Mouse (Mus musculus) megakaryocyte-erythroid progenitor cell, adult 5-6 weeks (primary cell): ENCODE measurements around the gene Gm5134. TPM values are rescaled to one million over a fixed set of nuclear protein-coding genes. Genes with fewer than 3 reads are reported as not detected.

Experiments
- ATAC-seq: replicated peaks from 2 replicates; pipeline ENCODE4 v1.8.0; 2016; ENCODE audit warnings: mild to moderate bottlenecking, inconsistent platforms; ENCODE audit not compliant: severe bottlenecking, poor library complexity, low FRiP score, low TSS enrichment
- total RNA-seq, 2 experiments: library from RNA; stranded (forward) in 1 of 2; stranded (reverse) in 1 of 2; fragments of 200-1000, 215-1000 nt in 1 of 2; fragments of >200 nt in 1 of 2; fragmentation: Nextera tagmentation in 1 of 2; gene quantifications; 2 replicates each; pipeline ENCODE4 v1.2.3; 2014 to 2017

Gm5134 gene
- total RNA-seq (2014; fragmentation: Nextera tagmentation) (0.12 and 1.4 TPM in 2 replicates), total RNA-seq (2017) (0.38 TPM in 1 of 2 replicates, not detected in the other)

DNA sequence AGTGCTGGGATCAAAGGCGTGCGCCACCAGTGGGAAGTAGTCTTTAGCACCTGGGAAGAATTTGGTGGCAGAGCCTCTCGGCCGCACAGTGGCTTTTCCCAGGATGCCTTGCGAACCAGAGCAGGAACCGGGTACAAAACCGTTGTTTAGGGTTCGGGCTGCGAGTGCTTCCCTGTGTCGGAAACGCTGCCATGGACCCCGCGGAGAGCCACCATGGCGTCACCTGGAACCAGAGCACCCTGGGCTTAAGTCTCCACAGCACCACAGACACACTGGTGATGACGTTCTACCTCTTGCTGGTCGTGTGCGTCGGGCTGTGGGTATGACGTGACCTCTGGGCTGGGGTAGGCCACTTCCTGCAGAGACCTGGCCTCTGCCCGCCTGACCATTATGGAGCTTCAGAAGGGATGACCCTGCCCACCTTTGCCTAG lies at the start of gene Gm5134:
Gene Gm5134, plus strand, starts transcription at position 134 of the 431 bp plus-strand sequence.
- peak; percentile 28; the same call in 1 of the 2 replicates for ATAC-seq

DNA sequence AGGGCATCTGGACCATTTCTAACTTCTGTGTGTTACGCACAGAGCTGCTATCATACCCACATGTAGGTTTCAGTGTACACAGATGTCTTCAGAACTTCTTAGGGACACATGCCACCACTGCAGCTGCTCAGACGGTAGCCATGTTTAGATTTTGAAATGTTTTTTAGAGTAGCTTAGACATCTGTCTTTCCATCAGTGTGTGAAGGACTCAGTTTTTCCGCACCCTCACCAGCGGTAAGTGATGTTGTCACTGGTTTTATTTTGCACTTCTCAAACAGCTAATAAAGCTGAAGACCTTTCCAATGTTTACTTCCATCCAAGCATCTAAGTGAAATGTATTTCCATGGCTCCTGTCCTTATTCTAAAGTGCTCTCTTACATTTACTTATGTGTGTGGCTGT lies 47.4 kb upstream of the Gm5134 start:
- no peak for ATAC-seq

DNA sequence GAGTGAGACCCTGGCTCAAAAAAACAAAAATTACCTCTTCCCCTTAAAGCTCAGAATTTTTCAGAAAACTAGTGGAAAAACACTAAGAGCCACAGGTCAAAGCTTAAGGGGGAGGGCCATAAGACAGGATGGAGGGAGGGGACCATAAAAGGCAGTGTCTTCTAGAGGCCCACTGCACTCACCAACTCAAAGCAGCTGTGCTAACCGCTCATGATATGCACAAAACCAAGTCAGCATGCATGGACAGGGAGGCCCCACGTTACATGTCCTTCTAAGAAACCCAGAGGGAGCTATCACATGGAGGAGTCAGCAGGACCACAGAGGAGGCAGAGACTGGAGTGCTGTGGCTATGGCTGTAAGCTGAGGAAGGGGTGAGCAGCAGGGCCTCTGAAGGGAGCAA lies 43.6 kb upstream of the Gm5134 start:
- ATAC-seq = no peak

DNA sequence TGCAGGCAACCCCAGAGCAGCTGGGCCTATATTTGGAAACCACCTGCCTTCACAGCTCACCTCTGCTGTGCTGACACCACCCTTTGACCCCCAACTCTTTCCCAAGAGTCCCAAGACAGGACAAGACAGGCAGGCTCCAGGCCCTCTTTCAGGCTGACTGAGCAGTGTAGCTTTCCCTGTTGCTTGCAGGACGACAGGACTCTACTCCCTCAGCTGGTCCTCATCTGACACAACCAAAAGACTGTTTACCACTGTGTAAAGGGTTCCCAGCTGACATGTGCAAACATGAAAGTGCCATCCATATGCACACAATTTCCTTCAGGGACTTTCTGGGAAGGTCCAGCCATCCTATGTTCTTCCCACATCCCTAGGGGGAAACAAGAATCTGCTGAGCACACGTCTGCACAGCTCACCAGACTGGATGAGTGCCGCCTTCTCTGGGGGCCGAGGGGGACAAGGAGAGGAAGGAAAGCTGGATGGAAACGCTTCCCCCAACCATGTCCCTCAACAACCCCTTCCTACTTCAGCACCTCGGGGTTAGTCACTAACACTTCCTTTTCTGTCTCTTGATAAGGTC lies 41.2 kb upstream of the Gm5134 start:
- no peak for ATAC-seq

DNA sequence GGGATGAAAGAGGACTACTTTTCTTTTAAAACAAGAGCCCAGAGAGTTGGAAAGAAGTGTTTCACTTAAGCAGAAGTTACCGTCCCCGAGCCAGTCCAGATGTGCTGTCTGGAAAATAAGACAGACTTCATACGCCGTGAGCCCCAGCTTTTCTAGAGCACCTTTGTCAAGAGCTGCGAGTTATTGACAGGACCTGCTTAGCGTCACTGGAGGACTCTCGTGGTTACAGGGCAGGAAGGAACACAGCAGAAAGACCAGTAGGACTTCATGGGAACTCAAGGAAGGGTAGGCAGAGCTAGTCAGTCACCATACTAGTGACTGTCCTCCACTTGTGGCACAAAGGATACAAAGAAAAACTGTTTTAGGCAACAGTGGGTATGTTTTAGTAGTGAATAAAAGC lies 38.8 kb upstream of the Gm5134 start:
- ATAC-seq = no peak

DNA sequence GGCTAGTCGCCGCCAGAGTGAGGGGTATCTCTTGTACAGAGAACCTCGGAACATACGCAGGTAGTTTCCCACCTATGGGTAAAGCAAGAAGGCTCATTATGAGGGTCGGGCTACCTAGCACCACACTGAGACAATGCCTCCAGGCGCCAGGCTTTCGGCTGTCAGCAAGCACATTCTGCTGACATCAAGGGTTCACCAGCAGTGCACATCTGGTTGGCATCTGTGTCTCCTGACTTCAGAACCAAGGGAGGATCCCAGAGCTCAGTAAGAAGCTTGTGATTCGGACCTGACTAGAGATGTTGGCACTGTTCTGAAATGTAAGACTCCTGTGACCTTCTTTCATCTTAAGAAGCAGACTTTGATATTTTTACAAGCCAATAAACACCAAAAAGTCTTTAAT lies 37.5 kb upstream of the Gm5134 start:
- ATAC-seq = no peak

DNA sequence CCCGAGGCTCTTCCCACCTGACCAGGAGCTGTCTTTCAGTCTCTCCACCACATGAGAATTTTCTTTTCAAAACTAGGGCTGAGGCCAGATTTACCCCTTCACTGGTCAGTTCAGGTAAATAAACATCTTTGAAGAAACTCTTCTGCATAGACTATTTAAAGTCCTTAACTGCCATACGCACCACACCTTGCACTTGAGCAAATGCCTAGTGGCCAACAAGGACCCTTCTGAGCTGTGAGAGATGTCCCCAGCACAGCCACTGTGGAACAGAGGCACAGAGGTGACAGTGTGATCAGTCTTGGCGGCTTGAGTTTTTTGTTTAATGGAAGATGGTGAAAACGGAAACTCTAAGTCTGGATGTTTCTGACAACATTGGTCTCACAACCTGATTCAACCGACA lies 35.3 kb upstream of the Gm5134 start:
- no peak for ATAC-seq

DNA sequence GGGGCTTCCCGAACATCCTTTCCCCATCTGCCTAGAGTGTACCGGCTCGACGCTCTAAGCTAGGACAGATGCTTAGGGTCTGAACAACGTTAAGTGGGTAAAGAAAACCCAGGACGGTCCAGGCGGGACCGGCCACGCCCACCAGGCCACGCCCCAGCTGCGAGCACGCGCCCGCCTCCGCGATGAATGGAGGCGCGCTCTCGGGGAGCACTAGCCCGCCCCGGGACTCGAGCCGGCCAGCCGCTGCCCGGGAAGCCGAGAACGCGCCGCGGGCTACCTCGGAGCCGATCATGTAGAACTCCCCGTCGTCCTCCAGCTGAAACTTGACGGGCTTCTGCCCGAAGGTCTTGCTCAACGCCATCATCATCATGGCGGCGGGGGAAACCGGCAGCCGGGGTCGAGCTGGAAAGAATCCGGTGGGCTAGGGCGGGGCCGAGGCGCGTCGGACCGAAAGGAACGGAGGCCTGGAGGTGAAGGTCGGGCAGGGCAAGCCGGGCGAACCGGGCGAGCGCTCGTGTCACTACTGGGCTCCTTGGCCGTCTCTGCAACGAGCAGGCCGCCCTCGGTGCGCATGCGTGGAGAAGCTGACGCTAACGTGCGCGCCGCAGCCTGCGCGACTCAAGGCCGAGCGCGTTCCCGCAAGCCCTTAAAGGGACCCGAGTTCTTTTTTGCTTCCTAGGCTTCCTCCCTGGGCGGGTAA lies 33.1 kb upstream of the Gm5134 start, which contains the start of gene Smarcb1:
Gene Smarcb1, minus strand, starts transcription at position 592 of the 700 bp plus-strand sequence.
- ATAC-seq = peak; percentile 82

DNA sequence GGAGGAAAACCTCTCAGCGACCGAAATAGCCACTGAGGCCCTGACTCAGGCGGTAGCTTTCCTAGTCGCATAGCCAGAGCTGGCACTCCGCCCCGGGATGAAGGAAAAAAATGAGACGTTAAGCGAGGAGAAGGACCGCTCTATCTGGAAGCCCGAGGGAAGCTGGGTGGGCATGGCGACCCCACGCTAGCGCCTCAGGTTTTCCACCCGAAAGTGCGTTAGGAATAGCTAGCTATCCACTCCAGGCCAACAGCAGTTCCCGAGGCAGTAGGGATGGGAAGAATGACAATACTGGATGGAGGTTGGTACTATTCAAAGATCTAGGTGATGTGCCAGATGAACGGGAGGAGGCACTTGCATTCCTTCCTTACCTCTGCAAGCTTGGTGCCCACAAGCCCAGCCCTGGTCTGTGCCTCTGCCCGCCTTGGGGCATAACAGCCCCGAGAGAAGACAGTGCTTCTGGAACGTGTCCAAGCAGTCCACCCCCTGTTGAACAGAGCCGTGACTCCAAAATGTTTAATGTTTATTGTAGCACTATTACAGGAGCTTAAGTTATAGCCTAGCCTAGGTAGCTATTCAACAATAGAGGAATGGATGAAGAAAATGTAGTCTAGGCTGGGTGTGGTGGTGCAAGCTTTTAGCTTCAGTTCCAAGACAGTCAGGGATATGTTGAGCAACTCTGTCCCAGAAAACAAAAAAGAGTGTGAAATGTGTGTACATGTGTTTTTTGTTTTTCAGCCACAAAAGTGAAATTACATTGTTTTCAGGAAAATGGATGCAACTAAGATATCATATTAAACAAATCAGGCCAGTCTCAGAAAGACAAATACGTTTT lies 32.4 kb upstream of the Gm5134 start:
- peak; percentile 10; the same call in 1 of the 2 replicates for ATAC-seq

DNA sequence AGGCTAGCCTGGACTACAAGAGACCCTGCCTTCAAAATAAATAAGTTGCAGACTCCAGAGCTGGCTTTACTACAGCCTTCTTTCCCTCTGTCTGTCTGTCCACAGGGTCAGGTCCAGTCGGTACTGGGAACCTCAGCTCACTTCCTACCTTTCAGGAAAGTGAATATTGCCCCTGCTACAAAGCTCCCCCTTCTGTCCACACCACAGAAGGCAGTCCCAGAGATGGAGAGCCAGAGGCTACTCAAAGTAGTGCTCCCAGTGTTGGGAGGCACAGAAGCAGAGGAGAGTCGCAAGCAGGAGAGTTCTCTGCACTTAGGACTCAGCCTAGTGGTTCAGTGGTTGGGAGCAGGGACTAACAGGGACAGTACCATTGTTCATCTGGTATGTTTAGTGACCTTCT lies 30.0 kb upstream of the Gm5134 start:
- ATAC-seq = 0 out of 2 replicates have a peak, but pooled peaks have one; percentile 32

DNA sequence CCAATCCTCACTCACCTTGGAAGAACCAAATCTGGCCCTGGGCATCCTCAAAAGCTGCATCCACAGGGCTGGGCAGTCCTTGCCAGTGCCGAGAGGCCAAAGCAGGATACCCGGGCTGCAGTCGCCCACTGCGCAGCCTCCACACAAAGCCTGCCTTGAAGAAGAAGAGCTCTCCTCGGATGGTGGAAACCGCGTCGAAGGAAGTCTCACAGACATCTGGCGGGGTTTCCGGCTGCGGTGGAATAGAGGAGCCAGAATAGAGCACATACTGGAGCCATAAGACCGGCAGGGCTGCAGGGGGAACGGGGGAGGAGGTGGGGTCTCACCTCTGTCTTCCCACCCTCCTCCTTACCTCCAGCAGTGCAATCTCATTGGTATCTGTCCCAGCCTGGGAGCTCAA lies 27.9 kb upstream of the Gm5134 start:
- ATAC-seq = no peak

DNA sequence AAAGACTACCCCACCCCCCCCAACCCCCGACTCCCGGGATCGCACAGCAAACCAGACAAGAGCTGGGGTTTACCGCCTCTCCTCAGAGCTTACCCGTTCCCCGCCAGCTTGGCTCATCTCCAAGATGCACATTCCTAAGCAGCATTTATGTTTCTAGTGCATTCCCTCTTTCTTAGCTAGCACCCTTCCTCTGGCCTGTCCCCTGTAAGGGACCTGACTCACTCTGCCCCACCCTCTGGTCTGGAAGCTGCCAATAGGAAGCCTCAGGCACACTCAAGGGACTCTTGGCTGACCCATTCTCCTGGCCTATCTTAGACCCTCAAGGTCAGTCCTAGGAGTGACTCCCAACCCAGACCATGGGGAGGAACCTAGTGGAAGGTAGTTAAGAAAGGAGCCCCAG lies 24.0 kb upstream of the Gm5134 start:
- no peak for ATAC-seq

DNA sequence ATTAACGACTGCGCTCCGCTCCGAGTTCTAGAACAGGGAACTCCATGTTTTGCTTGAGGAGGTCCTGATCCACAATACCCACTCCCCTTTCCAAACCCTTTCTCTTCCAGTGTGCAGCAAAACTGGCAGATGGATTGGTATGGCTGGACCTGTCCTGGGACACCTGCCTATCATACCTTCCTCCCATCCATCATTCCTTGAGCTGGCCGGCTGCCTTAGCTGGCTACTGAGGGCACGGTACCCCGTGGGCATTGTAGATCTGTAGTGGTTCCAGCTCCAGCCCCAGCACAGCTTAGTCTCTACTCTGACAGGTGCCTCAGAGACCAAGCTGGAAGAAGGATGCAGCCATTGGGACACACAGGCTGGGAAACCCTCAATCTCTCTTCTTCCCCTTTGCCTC lies 23.0 kb upstream of the Gm5134 start:
- no peak for ATAC-seq

DNA sequence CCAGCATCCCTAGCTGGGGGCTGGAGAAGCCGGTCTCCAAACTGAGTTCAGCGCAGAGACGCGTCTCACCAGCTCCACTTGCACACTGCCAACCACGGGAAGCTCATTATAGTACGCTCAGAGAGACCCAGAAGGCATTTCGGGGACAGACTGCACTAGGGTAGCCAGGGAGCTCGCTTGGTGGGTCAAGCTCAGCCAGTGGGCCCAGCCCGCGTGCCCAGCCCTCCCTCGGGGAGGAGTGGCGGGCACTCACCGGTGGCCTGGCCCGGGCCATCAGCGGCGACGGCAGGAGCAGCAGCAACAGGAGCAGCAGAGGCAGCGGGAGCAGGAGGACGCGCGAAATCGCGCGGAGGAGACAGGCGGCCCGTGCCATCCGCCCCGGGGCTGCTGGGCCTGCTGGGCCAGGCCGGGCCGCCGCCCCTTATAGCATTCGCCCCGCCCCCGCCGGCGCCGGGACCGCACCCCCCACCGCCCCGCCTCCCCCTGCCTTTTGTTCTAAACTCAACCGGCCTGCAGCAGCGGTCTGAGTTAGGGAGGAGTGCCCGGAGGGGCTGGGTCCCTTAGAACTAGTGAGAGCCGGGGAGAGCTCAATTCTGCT lies 22.1 kb upstream of the Gm5134 start:
- ATAC-seq = peak; percentile 21; the same call in 1 of the 2 replicates

DNA sequence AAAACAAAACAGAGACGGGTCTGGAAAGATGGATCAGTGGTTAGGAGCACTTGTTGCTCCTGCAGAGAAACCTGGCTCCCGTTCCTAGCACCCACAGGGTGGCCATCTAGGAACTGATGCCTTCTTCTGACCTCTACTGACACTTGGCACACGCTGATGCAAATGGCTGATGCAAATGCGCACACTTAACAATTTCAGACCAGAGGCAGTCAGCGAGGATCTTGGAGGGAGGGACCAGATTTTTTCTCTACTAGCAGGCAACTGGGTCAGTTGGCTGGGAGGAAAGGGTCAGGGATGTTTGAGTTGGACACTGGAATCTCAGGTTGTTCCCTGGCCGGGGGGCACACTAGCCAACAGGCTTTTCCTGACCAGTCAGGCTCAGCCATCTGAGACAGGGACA lies 21.4 kb upstream of the Gm5134 start, which contains the start of gene Chchd10:
Gene Chchd10, plus strand, starts transcription at position 240 of the 400 bp plus-strand sequence.
- no peak for ATAC-seq

DNA sequence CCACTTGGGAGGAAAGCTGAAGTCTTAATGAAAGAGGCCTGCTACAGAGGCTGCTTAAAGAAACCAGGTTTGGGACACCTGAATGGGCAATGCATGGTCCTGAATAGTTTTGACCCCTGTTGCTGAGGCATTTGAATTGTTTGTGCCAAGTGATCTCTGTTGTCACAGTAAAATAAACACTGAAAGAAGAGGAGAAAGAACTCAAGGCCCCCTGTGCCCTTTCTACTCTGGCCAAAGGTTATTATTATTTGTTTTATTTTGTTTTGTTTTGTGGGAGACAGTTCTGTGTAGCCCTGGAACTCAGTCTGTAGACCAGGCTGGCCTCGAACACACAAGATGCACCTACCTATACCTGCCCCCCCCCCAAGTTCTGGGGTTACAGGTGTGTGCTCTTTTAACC lies 19.3 kb upstream of the Gm5134 start:
- no peak for ATAC-seq

DNA sequence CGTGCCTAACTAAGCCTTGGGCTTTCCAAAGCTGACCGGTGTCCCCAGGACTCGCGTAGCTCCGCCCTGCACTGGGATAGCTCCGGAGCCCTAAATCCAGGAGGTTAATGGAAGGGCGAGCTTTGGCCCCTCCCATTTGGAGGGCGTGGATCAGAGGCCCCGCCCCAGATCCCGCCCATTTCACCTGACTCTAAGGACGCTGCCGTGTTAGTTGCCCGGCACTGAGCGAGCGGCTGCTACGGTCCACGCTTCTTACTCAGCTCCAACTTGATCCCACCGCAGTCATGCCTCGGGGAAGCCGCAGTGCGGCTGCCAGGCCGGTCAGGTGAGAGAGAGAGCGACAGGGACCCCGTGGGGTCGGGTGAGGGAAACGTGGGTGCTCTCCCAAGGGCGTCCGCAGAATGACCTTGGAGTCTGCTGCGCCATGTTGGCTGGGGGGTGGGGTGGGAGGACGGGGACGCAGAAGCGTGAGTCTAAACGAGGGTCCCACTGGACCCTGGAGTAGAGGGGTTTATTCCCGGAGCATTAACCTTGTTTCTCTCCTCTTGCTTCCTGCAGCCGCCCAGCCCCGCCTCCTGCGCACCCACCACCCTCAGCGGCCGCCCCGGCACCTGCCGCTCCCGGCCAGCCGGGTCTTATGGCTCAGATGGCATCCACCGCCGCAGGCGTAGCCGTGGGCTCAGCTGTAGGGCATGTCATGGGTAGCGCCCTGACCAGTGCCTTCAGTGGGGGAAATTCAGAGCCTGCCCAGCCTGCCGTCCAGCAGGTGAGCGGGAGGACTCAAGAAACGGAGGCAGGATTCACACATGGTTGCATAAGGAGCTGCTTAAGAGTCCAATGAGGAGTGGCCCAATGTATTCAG lies 18.4 kb upstream of the Gm5134 start, which contains the start of gene Mmp11:
Gene Mmp11, minus strand, starts transcription at position 817 of the 862 bp plus-strand sequence.
- peak; percentile 83 for ATAC-seq

DNA sequence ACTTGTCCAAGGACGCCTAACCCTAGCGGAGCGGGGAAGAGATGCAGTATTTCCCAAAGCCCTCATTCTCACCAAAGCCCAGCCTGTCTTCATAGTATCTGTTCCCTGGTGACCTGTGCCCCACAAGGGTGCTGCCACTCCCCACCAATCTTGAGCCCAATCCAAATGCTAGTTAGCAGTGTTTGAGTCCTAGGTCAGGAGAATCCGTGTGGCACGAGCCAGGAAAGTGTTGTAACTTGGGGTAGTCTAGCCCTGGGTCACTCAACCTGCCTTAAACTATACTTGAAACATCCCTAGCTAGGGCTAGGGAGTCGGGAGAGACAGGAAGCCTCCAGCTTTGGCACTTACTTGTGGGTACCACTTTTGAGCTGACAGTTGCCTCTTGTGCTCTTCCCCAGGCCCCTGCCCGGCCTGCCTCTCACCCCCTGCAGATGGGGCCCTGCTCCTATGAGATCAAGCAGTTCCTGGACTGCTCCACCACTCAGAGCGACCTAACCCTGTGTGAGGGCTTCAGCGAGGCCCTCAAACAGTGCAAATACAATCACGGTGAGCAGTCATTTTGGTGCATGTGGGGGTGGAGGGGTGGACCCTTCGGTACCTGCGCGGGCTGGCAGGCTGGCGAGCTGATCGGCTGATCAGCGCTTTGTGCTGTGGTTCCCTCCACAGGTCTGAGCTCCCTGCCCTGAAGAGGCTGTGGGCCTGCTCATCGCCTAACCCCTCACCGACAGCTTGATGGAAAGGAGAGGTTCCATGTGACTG lies 17.2 kb upstream of the Gm5134 start:
- ATAC-seq = no peak
